Mouse (Mus musculus): Measurements from ENCODE around the gene Spi1.

DNA sequence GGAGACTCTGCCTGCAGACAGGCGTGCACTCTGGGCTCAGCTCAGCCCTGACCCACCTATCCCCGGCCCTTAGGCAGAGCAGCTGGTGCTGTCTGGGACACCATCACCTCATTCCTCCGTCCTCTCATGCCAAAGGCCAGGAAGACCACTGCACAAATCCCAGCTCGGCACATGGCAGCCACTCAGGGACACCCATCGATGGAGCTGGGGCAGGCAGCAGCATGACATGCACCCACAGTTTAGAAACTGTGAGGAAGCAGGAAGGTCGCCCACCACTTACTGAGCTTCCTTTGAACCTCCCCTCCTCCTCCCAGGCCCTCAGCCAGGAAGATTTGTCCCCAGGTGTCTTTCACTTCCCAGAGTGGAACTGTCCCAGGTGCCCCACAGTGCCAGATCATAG, 55.3 kb downstream of the Spi1 start:
- TF ChIP-seq POLR2A (IDR thresholded peaks at IDR 0.05; ENCODE audit: low read depth, low read length) (no peak), CTCF (conservative IDR thresholded peaks at IDR 0.05; ENCODE audit: insufficient read depth, insufficient read length, low read depth, low read length) (no peak)
